Mouse (Mus musculus): ENCODE data around the gene Gm281. TPM values are rescaled to one million over a fixed set of nuclear protein-coding genes. Genes with fewer than 3 reads are reported as not detected.
"Not testable (repeated sequence)": the region's sequence is repeated elsewhere in the genome, so short reads cannot be mapped to it uniquely, and the experiment has no call there.

Gene Gm281
- total RNA-seq (2017) = not detected in 2 replicates

GRCm38 (mm10) chr14:13914387-13915082 lies at the start of gene Gm281:
Gene Gm281, minus strand, starts transcription at chr14:13914478.
- no peak for ATAC-seq (replicated peaks; ENCODE audit: low read depth, poor library complexity, severe bottlenecking)

GRCm38 (mm10) chr14:13963527-13963926 lies 49.2 kb upstream of the Gm281 start:
- ATAC-seq (replicated peaks; ENCODE audit: low read depth, poor library complexity, severe bottlenecking) = no peak

- ATAC-seq (replicated peaks; ENCODE audit: low read depth, poor library complexity, severe bottlenecking) = no peak
Measured at GRCm38 (mm10) chr14:13962476-13962875, 48.2 kb upstream of the Gm281 start.

- peak; percentile 41 for ATAC-seq (replicated peaks; ENCODE audit: low read depth, poor library complexity, severe bottlenecking)
Measured at GRCm38 (mm10) chr14:13961401-13962112, 47.3 kb upstream of the Gm281 start, which contains the start of the genes Atxn7 and Thoc7. Gene Atxn7, plus strand, starts transcription at chr14:13961440. Gene Thoc7, minus strand, starts transcription at chr14:13961852.

- peak; percentile 55 for ATAC-seq (replicated peaks; ENCODE audit: low read depth, poor library complexity, severe bottlenecking)
Measured at GRCm38 (mm10) chr14:13960482-13961325, 46.4 kb upstream of the Gm281 start.

GRCm38 (mm10) chr14:13960079-13960478 lies 45.8 kb upstream of the Gm281 start:
- peak; percentile 47 for ATAC-seq (replicated peaks; ENCODE audit: low read depth, poor library complexity, severe bottlenecking)

GRCm38 (mm10) chr14:13952151-13952550 lies 37.9 kb upstream of the Gm281 start:
- ATAC-seq (replicated peaks; ENCODE audit: low read depth, poor library complexity, severe bottlenecking) = not testable (repeated sequence)

GRCm38 (mm10) chr14:13950401-13950800 lies 36.1 kb upstream of the Gm281 start:
- peak; percentile 95 for ATAC-seq (replicated peaks; ENCODE audit: low read depth, poor library complexity, severe bottlenecking)

- ATAC-seq (replicated peaks; ENCODE audit: low read depth, poor library complexity, severe bottlenecking) = no peak
Measured at GRCm38 (mm10) chr14:13948345-13948744, 34.1 kb upstream of the Gm281 start.

GRCm38 (mm10) chr14:13944686-13945085 lies 30.4 kb upstream of the Gm281 start:
- no peak for ATAC-seq (replicated peaks; ENCODE audit: low read depth, poor library complexity, severe bottlenecking)

- peak; percentile 48; the same call in 1 of the 2 replicates for ATAC-seq (replicated peaks; ENCODE audit: low read depth, poor library complexity, severe bottlenecking)
Measured at GRCm38 (mm10) chr14:13934052-13934371, 19.7 kb upstream of the Gm281 start.

GRCm38 (mm10) chr14:13933290-13934051 lies 19.2 kb upstream of the Gm281 start:
- ATAC-seq (replicated peaks; ENCODE audit: low read depth, poor library complexity, severe bottlenecking) = peak; percentile 81

- peak; percentile 98 for ATAC-seq (replicated peaks; ENCODE audit: low read depth, poor library complexity, severe bottlenecking)
Measured at GRCm38 (mm10) chr14:13917630-13918029, 3.4 kb upstream of the Gm281 start.

GRCm38 (mm10) chr14:13917208-13917607 lies 2.9 kb upstream of the Gm281 start:
- no peak for ATAC-seq (replicated peaks; ENCODE audit: low read depth, poor library complexity, severe bottlenecking)

- no peak for ATAC-seq (replicated peaks; ENCODE audit: low read depth, poor library complexity, severe bottlenecking)
Measured at GRCm38 (mm10) chr14:13915207-13915606, 929 bp upstream of the Gm281 start.

- no peak for ATAC-seq (replicated peaks; ENCODE audit: low read depth, poor library complexity, severe bottlenecking)
Measured at GRCm38 (mm10) chr14:13910148-13910547, 4.1 kb downstream of the Gm281 start.

GRCm38 (mm10) chr14:13907145-13907544 lies 7.1 kb downstream of the Gm281 start:
- no peak for ATAC-seq (replicated peaks; ENCODE audit: low read depth, poor library complexity, severe bottlenecking)

- ATAC-seq (replicated peaks; ENCODE audit: low read depth, poor library complexity, severe bottlenecking) = no peak
Measured at GRCm38 (mm10) chr14:13906461-13906860, 7.8 kb downstream of the Gm281 start.

- ATAC-seq (replicated peaks; ENCODE audit: low read depth, poor library complexity, severe bottlenecking) = peak; percentile 97
Measured at GRCm38 (mm10) chr14:13901611-13902067, 12.6 kb downstream of the Gm281 start.

GRCm38 (mm10) chr14:13895198-13895597 lies 19.1 kb downstream of the Gm281 start:
- no peak for ATAC-seq (replicated peaks; ENCODE audit: low read depth, poor library complexity, severe bottlenecking)
